Mouse (Mus musculus) heart, postnatal 0 days (tissue): ENCODE measurements around the gene Fpr-rs3. TPM values are rescaled to one million over a fixed set of nuclear protein-coding genes. Genes with fewer than 3 reads are reported as not detected.

ENCODE experiments used
- ATAC-seq: fragments of 200-750 bp; cut with Nextera tagmentation; 2 replicates; pipeline ENCODE4 v1.8.0; 2017; ENCODE audit warnings: low read depth, moderate number of reproducible peaks, moderate library complexity; ENCODE audit not compliant: insufficient read depth
- DNase-seq: peaks from one replicate; pipeline ENCODE4 v3.0.0-alpha.2; 2016; ENCODE audit warnings: low spot score
- H3K27ac ChIP-seq: fragments of 300-500 bp; sonication (generic); 2 replicates; pipeline ENCODE4 v1.5.1; 2014; ENCODE audit warnings: low read depth, mild to moderate bottlenecking
- H3K27me3 ChIP-seq: fragments of 300-500 bp; sonication (generic); 2 replicates; pipeline ENCODE4 v1.6.1; 2014; ENCODE audit warnings: low read length, mixed read lengths; ENCODE audit not compliant: control insufficient read depth, insufficient read depth
- H3K36me3 ChIP-seq: fragments of 300-500 bp; sonication (generic); replicated peaks from 2 replicates; pipeline ENCODE4 v1.6.1; 2014; ENCODE audit warnings: low read length, mixed read lengths; ENCODE audit not compliant: control insufficient read depth, insufficient read depth
- H3K4me1 ChIP-seq: fragments of 300-500 bp; sonication (generic); 2 replicates; pipeline ENCODE4 v1.6.1; 2014; ENCODE audit warnings: antibody characterized with exemption; ENCODE audit not compliant: control insufficient read depth, insufficient read depth
- H3K4me2 ChIP-seq: fragments of 300-500 bp; sonication (generic); 2 replicates; pipeline ENCODE4 v1.6.1; 2014; ENCODE audit warnings: low read depth, mild to moderate bottlenecking, low read length, moderate library complexity
- H3K4me3 ChIP-seq: fragments of 300-500 bp; sonication (generic); 2 replicates; pipeline ENCODE4 v1.5.1; 2014; ENCODE audit warnings: low read depth, low read length
- H3K9ac ChIP-seq: fragments of 300-500 bp; sonication (generic); replicated peaks from 2 replicates; pipeline ENCODE4 v1.6.1; 2014; ENCODE audit warnings: low read depth, low read length, mixed read lengths
- H3K9me3 ChIP-seq: fragments of 300-500 bp; sonication (generic); replicated peaks from 2 replicates; pipeline ENCODE4 v1.6.1; 2016; ENCODE audit warnings: low read length; ENCODE audit not compliant: control insufficient read depth
- CTCF ChIP-seq: IDR thresholded peaks from 2 replicates; pipeline ENCODE4 v1.5.1; 2016; ENCODE audit warnings: antibody characterized with exemption, control low read depth, low read depth
- EP300 ChIP-seq: IDR thresholded peaks from 2 replicates; pipeline ENCODE4 v1.6.1; 2016; ENCODE audit warnings: antibody characterized with exemption, low read depth
- WGBS: fragments of 180-500 bp; shearing (Covaris S2); extraction: QIAGEN DNeasy Blood & Tissue Kit; methylation state at CpG from one replicate; pipeline ENCODE4 v1.1.7; 2014; 5-methylcytosine and 5-hydroxymethylcytosine counted together
- polyA plus RNA-seq: library from polyadenylated mRNA; unstranded; fragments of >200 nt; fragmentation: Nextera tagmentation; extraction: Ambion mirVana; gene quantifications from 2 replicates; pipeline ENCODE4 v1.2.1, GENCODE M21; 2015
- total RNA-seq: library from RNA; depleted of rRNA; stranded (reverse); fragments of >200 nt; gene quantifications from 2 replicates; pipeline ENCODE4 v1.2.3, GENCODE M21; 2014; ENCODE audit warnings: low replicate concordance; rRNA removed

Fpr-rs3 gene
- total RNA-seq (not detected in 2 replicates), polyA plus RNA-seq (not detected in 2 replicates)

- Histone ChIP-seq H3K27me3 (no peaks in the 10 kb centered on the region), H3K36me3 (no peaks in the 10 kb centered on the region), H3K9ac (no peak within 1 kb of the TSS), H3K4me1 (no peaks in the 10 kb centered on the region), H3K9me3 (peaks cover 6% of the 10 kb centered on the region; the same call in 1 of the 2 replicates), H3K27ac (no peak within 1 kb of the TSS), H3K4me3 (no peak within 1 kb of the TSS), H3K4me2 (no peak within 1 kb of the TSS)
- no peak for TF ChIP-seq CTCF
- TF ChIP-seq EP300: no peak
- no peak for DNase-seq
- no peak for ATAC-seq
These were observed at the start of gene Fpr-rs3 for GRCm38 (mm10) chr17:20624777-20625176. TSS of gene Fpr-rs3 (minus strand) at chr17:20624877.

- WGBS: 17% methylated on average over 1 of the region's 1 CpGs
- ATAC-seq (no peak), DNase-seq (no peak)
- TF ChIP-seq EP300: no peak
- no peak for TF ChIP-seq CTCF
- Histone ChIP-seq H3K9me3 (peaks cover 1% of the 10 kb centered on the region; the same call in 1 of the 2 replicates), H3K27me3 (no peaks in the 10 kb centered on the region), H3K4me3 (no peak within 1 kb of the TSS), H3K27ac (no peak within 1 kb of the TSS), H3K4me1 (no peaks in the 10 kb centered on the region), H3K4me2 (no peak within 1 kb of the TSS), H3K9ac (no peak within 1 kb of the TSS), H3K36me3 (no peaks in the 10 kb centered on the region)
These were observed 28.4 kb downstream of the Fpr-rs3 start, which contains the start of gene Vmn2r110 for GRCm38 (mm10) chr17:20596323-20596722. TSS of gene Vmn2r110 (minus strand) at chr17:20596423.

Other genes starting within 250 kb of the Fpr-rs3 start
- gene Vmn1r224, start 210.7 kb downstream of the Fpr-rs3 start, total RNA-seq: not detected in 2 replicates
- gene Vmn1r224, start 210.7 kb downstream of the Fpr-rs3 start, polyA plus RNA-seq: not detected in 2 replicates
- gene Vmn2r108, start 143.5 kb downstream of the Fpr-rs3 start, total RNA-seq: not detected in 2 replicates
- gene Vmn2r108, start 143.5 kb downstream of the Fpr-rs3 start, polyA plus RNA-seq: not detected in 2 replicates
- gene Vmn1r225, start 126.7 kb downstream of the Fpr-rs3 start, total RNA-seq: not detected in 2 replicates
- gene Vmn1r225, start 126.7 kb downstream of the Fpr-rs3 start, polyA plus RNA-seq: not detected in 2 replicates
- gene Vmn2r109, start 60.1 kb downstream of the Fpr-rs3 start, total RNA-seq: not detected in 2 replicates
- not detected in 2 replicates for gene Vmn2r109, start 60.1 kb downstream of the Fpr-rs3 start, polyA plus RNA-seq
- not detected in 2 replicates for gene Vmn2r110, start 28.5 kb downstream of the Fpr-rs3 start, total RNA-seq
- gene Vmn2r110, start 28.5 kb downstream of the Fpr-rs3 start, polyA plus RNA-seq: not detected in 2 replicates
- gene Vmn1r226, start 58.0 kb upstream of the Fpr-rs3 start, total RNA-seq: not detected in 2 replicates
- gene Vmn1r226, start 58.0 kb upstream of the Fpr-rs3 start, polyA plus RNA-seq: not detected in 2 replicates
- not detected in 2 replicates for gene Vmn1r227, start 105.0 kb upstream of the Fpr-rs3 start, total RNA-seq
- not detected in 2 replicates for gene Vmn1r227, start 105.0 kb upstream of the Fpr-rs3 start, polyA plus RNA-seq
- not detected in 2 replicates for gene Vmn1r228, start 161.3 kb upstream of the Fpr-rs3 start, total RNA-seq
- gene Vmn1r228, start 161.3 kb upstream of the Fpr-rs3 start, polyA plus RNA-seq: not detected in 2 replicates
- not detected in 2 replicates for gene Vmn1r229, start 186.7 kb upstream of the Fpr-rs3 start, total RNA-seq
- gene Vmn1r229, start 186.7 kb upstream of the Fpr-rs3 start, polyA plus RNA-seq: not detected in 2 replicates
- not detected in 2 replicates for gene Vmn1r230, start 215.6 kb upstream of the Fpr-rs3 start, total RNA-seq
- not detected in 2 replicates for gene Vmn1r230, start 215.6 kb upstream of the Fpr-rs3 start, polyA plus RNA-seq